Mouse (Mus musculus) ovary, adult 18-20 months (tissue): ENCODE measurements around the gene Tmem176a.
"Not testable (repeated sequence)": the region's sequence is repeated elsewhere in the genome, so short reads cannot be mapped to it uniquely, and the experiment has no call there.

ENCODE experiments used
- DNase-seq: peaks from one replicate; pipeline ENCODE4 v3.0.0; 2022; ENCODE audit warnings: low spot score, mixed read lengths

Tmem176a gene

DNA sequence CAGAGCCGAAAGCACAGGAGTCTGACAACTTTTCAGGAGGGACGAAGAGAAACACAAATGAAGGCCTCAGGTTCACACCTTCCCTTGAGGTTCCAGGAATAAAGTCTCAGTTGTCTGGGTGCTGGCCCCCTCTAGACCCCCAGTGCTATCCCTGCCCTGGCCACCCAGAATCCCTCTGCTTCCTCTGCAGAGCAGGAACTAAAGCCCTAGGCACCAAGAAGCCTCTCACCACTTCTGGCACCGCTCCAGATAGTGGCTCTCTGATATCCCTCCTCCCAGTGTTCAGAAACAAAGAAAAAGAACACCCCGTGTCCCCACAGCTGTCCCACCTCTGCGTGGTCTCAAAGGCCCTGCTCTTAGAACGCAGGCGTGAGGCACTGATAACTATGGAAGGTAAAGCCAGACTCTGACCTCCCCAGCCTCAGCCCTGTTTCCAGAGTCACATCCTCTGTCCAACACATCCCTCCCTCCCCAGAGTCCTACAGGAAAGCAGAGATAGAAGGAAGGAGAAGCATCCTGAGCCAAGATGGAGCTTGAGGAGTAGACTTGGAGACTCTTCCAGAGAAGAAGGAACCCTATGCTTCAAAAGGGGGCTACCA lies at the start of gene Tmem176a:
TSS of gene Tmem176a (plus strand) at position 549 of the 599 bp plus-strand sequence.
- DNase-seq: peak; percentile 45

DNA sequence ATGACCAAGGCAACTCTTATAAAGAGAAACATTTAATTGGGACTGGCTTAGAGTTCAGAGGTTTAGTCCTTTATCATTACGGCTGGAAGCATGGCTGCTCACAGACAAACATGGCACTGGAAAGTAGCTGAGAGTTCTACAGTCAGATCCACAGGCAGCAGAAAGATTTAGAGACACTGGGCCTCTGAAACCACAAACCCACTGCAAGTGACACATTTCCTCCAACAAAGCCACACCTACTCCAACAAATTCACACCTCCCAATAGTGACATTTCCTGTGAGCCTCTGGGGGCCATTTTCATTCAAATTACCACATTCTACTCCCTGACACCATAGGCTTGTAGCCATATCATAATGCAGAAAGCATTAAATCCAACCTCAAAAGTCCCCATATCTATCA lies 38.8 kb upstream of the Tmem176a start:
- DNase-seq: no peak

DNA sequence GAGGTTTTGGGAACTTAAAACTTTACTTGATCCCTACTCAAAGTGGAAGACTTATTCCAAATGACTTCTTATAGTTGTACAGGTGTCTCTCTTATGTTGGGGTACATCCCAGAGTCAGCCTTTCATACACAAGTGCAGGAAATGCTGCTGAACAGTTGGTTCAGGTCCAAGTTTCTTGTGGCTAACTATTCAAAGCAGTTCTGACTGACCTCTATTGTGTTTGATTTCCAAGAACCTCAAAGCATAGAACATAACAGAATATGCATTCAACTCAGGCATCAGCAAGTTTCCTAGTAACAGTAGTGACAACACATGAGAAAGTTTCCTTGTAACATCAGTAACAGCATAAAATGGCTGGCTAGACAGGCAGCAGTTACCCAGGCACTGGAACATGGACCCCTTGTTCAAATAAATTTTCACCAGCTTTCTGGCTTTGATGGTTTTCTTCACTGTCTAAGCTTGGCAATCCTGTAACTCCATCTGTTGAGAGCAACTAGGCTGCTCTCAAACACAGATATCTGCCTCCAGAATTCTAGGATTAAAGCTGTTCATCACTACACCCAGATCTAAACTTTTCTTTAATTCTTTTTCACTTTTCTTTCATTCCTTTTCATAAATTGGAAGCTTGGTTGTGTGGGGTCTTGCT lies 37.2 kb upstream of the Tmem176a start:
- no peak for DNase-seq

DNA sequence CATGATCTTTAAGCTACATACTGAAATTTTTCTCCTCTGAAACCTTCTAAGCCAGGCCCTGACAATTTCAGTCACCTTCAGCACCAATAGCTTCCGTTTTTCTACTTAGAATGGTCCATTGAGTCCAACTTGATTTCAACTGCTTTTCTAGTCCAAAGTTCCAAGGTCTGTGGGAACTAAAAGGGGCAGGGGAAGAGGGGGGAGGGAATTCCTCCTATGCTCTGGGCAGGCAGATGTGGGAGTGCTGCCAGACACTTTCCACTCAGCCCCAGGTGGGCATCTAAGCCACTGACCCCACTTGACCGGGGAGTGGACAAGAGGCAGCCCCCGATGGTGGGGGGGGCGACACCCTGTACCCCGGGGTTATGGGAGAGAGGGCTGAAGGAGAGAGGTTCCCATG lies 36.4 kb upstream of the Tmem176a start:
- no peak for DNase-seq

DNA sequence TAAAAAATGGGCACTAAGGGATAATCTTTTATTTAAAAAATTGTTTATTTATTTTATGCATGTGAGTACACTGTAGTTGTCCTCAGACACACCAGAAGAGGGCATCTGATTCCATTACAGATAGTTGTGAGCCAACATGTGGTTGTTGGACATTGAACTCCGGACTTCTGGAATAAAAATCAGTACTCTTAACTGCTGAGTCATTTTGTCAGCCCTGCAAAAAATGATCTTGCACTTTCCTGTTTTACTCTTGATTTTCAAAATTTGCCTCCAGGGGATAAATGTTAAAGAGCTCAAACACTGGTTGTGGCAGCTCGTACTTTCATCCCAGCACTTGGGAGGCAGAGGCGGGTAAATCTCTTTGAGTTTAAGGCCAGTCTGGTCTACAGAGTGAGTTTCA lies 34.0 kb upstream of the Tmem176a start:
- DNase-seq: no peak

DNA sequence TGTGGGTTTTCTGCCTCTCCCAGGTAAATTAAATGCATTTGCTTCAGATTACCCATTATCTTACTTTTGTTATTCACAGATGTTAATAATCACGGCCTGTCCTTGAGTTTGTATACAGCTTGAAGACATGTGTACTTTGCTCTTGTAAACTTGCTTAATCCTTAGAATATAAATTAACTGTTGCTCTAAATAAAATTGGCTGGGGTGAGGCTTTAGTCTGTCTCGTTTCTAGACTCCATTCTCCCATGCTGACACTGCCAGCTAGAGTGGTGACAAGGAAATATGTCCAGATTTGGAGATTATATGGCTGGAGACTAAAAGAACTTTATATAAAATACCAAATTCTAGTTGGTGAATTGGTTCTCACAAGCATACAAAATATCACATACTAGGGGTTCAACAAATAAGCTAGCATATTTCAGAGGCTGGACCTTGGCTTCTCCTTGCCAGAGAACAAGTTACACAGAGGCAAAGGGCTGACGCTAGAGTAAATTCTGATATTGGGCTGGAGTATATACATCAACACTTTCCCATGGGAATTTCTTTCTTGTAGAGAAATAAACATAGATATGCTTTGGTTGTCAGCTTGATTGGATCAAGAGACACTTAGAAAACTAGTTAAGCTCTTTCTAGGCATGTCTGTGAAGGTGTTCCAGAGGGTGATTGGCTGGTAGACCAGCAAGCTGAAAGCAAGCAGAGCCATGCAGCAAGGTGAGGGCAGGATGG lies 31.1 kb upstream of the Tmem176a start:
- no peak for DNase-seq

DNA sequence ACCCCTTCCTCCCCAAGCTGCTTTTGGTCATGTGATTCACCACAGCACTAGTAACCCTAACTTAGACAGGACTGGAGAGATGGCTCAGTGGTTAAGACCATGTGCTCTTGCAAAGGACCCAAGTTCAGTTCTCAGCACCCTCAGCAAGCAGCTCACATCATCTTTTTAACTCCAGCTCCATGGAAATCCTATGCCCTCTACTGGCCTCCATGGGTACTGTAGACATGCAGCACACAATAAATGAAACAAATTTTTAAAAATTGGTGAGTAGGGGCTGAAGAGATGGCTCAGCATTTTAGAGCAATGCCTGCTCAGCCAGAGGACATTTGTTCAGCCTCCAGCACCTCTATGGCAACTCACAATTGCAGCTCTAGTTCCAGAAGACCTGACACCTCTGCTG lies 25.7 kb upstream of the Tmem176a start:
- no peak for DNase-seq

DNA sequence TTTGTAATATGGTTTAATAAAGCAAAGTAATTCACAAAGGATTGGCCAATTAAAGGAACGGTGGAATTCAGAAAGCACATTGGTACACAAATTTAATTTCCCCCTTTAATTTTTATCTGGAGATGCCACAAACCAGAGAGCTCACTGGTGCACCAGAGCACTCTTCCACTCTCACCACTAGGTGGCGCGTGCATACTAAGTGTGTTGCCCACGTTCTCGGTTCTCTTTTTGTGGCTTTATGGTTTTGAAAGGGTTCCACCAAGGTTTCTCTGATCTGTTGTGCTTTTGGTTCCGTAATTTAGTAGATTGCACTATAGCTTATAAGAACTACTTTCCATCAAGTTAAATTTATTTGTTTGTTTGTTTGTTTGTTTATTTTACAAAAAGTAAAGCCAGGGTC lies 22.9 kb upstream of the Tmem176a start:
- DNase-seq: no peak

DNA sequence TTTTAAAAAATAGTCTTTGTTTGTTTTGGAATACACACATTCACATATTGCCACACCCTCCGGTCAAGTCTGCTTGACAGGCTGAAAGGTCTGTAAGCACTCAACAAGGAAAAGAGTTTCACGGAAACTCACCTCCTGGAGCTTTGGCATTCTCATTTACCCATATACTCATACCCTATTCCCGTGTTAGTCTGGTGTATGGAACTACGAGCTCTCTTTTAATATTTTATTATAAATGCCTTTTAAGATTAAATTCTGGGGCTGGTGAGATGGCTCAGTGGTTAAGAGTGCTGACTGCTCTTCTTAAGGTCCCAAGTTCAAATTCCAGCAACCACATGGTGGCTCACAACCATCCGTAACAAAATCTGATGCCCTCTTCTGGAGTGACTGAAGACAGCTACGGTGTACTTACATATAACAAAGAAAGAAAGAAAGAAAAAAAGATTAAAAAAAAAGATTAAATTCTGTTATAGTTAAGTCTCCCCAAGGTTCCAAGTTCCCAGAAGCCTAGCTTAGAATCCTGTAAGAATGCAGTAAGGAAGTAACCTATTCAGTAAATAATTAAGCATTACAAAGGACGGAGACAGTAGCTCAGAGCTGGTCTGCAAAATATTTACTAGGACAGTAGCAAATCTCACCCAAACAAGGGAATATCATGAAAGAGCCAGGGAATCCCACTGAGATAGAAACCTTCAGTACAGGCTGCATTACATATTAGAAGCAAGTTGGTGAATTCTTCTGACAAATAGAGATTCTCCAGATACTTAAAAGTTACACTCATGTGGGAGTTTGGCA lies 18.5 kb upstream of the Tmem176a start:
- DNase-seq: not testable (repeated sequence)

DNA sequence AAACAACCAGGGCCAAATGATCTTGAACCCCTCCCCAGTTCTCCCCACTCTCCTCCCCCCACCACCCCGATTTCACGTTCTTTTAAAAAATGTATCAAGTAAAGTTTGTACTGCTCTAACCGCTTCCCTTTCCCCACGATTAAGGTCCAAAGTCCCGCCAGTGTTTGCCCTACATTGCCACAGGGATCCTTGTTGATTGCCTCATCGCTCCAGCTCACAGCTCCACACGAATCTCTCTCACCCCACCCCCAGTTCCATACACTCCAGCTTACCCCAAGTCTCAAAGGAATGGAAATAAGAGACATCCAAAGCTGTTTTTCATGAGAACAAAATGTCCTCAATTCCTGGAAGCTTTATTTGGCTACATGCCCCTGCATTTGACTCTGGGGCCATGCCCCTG lies 15.7 kb upstream of the Tmem176a start:
- no peak for DNase-seq

DNA sequence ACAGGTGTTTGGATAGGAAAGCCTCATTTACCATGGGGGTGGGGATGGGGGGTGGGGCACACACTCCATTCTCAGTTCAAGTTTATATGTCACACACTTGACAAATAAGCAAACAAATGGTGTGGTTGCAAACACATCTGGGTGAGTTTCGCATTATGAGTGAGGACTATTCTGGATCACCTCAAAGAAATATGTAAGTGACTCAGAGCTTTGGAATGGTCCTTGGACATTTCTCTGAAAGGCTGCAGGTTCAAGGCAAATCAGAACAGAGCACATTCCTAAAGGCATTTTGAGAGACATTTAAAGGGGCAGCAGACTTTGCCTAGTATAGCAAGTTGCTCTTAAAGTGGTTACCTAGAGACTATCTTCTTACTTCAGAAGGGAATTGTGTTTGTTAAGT lies 11.7 kb upstream of the Tmem176a start:
- DNase-seq: no peak

DNA sequence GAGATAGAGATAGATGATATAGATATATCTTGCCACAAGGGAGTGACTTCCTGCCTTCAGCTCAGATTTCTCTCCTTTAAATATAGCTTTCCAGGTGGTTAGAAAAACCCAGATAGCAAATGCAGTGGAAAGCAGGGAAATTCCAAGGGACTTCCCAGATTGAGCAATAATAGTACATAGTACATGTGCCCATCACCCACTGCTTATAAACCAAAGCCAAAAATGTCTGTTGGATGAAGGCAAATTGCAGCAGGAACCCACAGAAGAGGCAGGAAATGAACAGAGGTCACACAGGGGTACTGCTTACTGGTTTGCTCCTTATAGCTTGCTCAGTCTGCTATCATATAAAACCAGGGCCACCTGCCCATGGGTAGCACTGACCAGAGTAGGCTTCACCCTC lies 11.1 kb upstream of the Tmem176a start:
- no peak for DNase-seq

DNA sequence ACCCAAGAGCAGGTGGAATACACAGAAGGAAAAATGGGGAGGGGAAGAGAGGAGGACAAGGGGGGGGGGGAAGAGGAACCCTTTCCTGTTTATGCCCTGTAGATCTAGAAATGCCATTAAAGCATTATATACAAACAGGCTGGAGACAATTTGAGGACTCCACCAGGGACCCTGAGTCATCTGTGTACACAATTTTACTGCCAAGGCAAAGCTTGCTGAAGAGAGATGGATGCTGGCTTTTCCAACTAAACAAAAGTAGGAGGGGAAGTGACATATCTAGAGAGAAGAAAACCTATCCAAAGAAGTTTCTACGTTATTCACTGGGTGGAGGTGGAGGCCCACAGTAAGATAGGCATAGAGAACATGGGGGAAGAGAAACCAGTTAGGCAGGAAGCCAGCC lies 10.5 kb upstream of the Tmem176a start:
- DNase-seq: no peak

DNA sequence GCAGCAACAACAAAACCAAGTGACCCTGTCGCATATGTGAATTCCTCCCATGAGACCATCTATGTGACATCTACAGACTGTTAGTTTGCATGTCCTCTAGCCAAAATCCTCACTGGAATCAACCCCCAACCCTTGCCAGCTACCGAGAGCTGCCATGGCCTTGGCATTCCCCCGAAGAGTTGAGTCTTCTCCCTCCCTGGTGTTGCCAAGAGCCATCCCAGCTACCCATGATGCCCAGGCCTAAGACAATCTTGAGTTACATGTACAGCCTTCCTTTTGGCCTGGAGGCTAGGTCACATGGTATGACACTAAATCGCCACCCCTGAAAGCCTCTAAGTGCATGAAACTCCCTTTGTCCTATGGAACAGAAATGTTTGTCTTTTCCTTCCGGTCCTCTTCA lies 9.6 kb upstream of the Tmem176a start:
- DNase-seq: no peak

DNA sequence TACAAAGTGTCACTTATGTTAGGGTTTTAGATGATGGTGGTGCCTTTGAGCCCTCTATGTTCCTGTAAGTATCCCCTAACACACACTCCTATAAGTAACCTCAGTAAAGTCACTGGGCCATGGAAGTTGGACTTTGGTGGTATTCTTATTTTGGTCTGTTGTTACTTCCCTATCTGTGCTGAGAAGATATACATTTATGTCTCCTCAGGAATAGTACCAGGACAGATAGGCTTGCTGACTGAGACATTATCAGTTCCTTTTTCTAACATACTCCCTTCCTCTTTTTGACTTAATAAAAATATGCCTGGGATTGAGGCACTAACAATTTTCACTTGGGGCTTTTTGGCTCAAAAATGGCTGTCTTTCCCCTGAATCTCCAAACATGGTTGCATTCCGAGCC lies 8.3 kb upstream of the Tmem176a start:
- no peak for DNase-seq

DNA sequence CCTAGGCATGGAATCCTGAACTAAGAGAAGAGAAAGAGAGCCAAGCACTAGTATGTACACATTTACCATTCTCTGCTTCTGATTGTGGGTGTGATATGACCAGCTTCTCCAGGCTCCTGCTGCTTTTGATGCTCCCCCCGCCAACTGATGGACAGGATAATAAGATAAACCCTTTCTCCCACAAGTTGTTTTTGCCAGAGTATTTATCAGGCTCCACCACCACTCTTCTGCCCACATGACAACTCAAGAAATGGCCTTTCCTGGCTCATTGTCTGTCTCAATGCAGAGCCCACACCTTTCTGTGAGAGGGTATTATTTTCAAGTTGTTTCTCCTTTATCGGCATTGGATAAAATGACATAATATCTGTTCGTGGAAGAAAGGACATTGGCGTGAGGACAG lies 7.2 kb upstream of the Tmem176a start:
- no peak for DNase-seq

DNA sequence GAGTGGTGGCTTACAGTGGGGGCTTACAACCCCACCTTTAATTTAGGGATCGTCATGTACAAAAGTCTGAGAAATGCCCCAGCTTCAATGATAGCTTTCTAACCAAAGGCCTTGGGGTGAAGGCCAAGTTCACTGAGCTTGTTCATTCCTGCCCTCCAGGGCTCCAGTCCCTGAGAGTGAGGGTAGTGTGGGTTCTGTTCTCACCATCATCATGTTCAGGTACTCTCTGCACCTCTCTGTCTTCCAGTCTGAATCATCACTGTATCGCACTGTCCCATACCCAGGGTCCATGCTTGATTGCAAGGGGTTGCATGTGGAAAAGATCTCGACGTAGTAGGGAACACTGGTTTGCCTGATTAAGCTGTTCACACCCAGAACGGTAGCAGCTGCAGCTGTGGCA lies 5.5 kb upstream of the Tmem176a start:
- DNase-seq: no peak

DNA sequence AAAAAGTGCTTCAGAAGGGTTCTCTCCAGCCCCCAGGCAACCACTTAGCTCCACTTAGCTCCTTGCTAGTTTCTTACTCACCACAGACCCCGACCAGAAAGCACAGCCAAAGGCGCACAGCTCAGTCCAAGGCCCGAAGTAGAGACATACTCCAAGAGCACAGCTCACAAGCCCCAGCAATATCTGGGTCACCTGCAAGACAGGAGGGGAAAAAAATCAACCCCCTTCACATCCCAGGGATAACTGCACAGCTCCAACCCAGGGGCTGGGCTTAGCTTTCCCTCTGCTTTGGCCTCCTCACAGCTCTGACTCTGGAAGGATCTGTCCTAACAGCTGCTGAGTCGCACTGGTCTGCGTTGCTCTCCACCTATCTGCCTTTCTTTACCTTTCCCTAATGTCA lies 4.6 kb upstream of the Tmem176a start:
- DNase-seq: no peak

DNA sequence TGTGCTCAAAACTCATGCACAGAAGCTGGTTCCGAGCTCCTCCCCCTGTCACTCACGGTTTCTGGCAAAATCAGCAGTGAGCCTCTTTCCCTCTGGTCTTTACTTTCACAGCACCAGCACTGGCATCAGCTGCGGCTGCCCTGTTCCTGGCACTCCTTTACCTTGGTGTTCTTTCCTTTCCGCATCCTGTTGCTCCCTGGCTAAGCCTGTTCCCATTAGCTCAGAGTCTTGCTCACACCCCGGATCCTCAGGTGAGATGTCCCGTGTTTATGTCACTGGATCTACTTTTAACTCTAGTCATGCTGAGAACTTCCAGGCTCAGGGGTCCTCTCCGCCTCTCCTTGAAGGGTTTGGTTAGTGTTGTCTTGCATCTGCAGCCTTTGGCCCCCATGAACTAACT lies 3.2 kb upstream of the Tmem176a start:
- no peak for DNase-seq

DNA sequence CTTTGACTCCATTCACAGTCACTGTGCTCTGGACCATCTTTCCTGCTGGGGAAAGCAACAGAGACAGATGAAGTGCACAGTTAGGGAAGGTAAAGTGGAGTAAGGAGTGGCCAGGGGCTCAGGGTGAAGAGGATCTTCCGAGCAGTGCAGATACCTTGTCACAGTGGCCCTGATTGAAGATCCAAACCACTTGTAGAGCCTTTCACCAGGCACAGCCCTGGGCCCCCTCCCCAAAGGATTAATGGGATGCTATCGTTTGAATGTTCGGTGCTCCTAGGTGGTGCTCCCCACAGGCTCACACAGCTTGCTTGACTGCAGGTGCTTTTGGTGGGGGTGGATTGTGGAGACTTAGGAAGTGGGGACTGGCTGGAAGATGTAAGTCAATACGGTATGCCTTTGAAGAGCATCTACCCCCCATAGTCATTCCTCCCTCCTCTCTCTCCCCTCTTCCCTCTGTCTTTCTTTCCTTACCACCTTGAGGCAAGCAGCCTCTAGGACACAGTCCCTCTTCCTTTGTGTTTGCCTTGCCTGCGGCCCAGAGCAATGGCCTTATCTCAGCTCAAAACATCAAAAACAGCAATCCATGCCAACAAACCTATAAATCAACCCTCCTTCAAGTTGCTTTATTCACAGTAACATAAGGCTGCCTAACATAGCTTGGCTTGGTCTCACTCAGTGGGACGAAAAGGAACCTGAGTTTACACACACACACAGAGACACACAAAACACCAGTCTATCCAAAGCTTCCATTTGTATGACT lies 2.2 kb upstream of the Tmem176a start:
- no peak for DNase-seq

DNA sequence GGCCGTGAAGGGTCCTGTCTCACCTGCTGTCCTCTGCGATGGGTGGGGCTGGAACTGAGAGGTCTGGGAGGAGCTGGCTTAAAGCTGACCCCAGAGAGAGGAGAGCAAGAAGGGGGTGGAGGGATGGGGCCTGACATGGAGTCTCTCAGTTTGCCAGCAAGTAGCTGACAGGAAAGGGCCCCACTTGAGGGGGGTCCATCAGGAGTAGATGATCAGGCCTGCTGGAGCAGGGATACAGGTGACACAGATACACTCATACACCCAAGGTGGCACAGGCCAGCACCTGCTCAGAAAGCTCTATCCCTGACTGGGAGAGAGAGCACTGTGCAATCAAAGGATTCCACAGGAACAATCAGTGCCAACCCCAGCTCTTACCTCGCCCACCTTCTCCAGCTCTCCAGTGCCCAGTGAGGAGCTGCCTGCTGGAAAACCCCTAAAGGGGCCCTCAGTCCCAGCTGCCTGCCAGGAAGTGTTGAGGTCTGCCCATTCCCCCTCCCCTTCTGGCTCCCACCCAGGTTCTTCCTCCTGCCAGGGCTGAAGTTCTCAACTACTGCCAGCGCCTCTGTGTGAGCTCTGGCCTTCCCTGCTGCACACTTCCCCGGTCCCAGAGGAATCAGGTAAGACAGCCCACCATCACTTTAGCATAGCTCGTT lies 380 bp downstream of the Tmem176a start, which contains the start of gene Tmem176b:
TSS of gene Tmem176b (minus strand) at position 524 of the 653 bp plus-strand sequence.
- peak; percentile 95 for DNase-seq
